ENCODE assay signal across 20 mouse cellular contexts in the genomic region with DNA sequence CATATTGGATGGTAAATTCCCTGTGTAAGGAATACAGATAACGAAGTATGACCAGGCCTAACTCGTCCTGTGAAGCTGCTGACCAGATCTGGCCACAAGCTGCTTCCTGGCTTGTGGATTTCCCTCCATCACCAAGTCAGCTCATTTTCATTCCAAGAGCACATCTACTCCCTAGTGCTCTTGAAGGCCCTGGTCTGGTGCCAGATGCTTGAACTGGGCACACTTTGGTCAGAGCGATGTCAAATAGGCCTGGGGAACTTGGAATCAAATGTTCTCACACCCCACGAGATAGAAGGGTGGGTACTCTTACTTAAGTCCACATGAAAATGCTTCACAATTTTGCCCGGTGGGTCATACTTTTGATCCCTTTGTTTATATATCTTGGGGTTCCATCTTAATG. TPM values are rescaled to one million over a fixed set of nuclear protein-coding genes. Genes with fewer than 3 reads are reported as not detected.
DNase-seq lines count a peak whose midpoint lies in the region; ATAC-seq and TF ChIP-seq lines count a peak whose summit lies in the region.
"Had no signal": no experiment of that assay in that cellular context is flagged by ENCODE, and none has a peak within 500 bp of the region (broad histone marks: within the 10 kb centered on the region; RNA-seq: fewer than 3 reads in every experiment).

No protein-coding gene starts in this region.

- TF ChIP-seq RAD21 in MEL (IDR thresholded peaks at IDR 0.05; ENCODE audit: low read depth, low read length), result no peak

- WGBS in lung, adult 2 months, result 71% methylated on average over 5 of the region's 5 CpGs

- no peak overlapping the region for H3K4me3 ChIP-seq in lung, adult 2 months (replicated peaks; ENCODE audit: extremely low read depth, low read depth, low read length)
- no peak overlapping the region for H3K4me3 ChIP-seq in MEL (ENCODE audit: control insufficient read depth in 1 of 2, insufficient read depth in 1 of 2, low read depth in 2 of 2, low read length in 2 of 2)
- H3K4me3 ChIP-seq: embryonic facial prominence, embryonic 10.5 days; embryonic facial prominence, embryonic 12.5 days; forebrain, embryonic 13.5 days; forebrain, embryonic 15.5 days had no signal

- TF ChIP-seq CTCF in lung, adult 2 months (IDR thresholded peaks at IDR 0.05; ENCODE audit: insufficient read depth, low read length), result no peak
- TF ChIP-seq CTCF in MEL (IDR thresholded peaks at IDR 0.05 in 2 of 3, conservative IDR thresholded peaks at IDR 0.05 in 1 of 3; ENCODE audit: control insufficient read depth in 1 of 3, insufficient read depth in 1 of 3, low read depth in 2 of 3, low read length in 3 of 3, poor library complexity in 1 of 3, severe bottlenecking in 1 of 3), result no peak

- TF ChIP-seq POLR2A in lung, adult 2 months (IDR thresholded peaks at IDR 0.05; ENCODE audit: borderline replicate concordance, extremely low read depth, low read depth, low read length), result no peak
- TF ChIP-seq POLR2A in MEL (IDR thresholded peaks at IDR 0.05; ENCODE audit: control insufficient read depth in 1 of 2, insufficient read depth in 1 of 2, low read depth in 1 of 2, low read length in 2 of 2, poor library complexity in 1 of 2), result no peak

- no peak overlapping the region for H3K9ac ChIP-seq in MEL (ENCODE audit: control insufficient read depth, low read depth, low read length, poor library complexity, severe bottlenecking)
- H3K9ac ChIP-seq: embryonic facial prominence, embryonic 12.5 days; forebrain, embryonic 13.5 days; forebrain, embryonic 15.5 days had no signal

- H3K9me3 ChIP-seq in MEL (replicated peaks; ENCODE audit: insufficient read depth, low read length), result no peaks in the 10 kb centered on the region
- H3K9me3 ChIP-seq: embryonic facial prominence, embryonic 10.5 days; embryonic facial prominence, embryonic 12.5 days; forebrain, embryonic 13.5 days; forebrain, embryonic 15.5 days had no signal

- H3K27ac ChIP-seq in MEL (ENCODE audit: control insufficient read depth, low read depth, low read length), result no peak overlapping the region
- H3K27ac ChIP-seq: embryonic facial prominence, embryonic 10.5 days; embryonic facial prominence, embryonic 12.5 days; forebrain, embryonic 13.5 days; forebrain, embryonic 15.5 days had no signal

- no peaks in the 10 kb centered on the region for H3K27me3 ChIP-seq in MEL (ENCODE audit: control insufficient read depth in 1 of 2, insufficient read depth in 2 of 2, low read length in 2 of 2)
- H3K27me3 ChIP-seq: embryonic facial prominence, embryonic 12.5 days; forebrain, embryonic 13.5 days; forebrain, embryonic 15.5 days; Patski had no signal

- peaks cover 0 to under 1% of the 10 kb centered on the region in 2 experiments; a peak in 3 of 4 replicates for H3K36me3 ChIP-seq in MEL (ENCODE audit: control insufficient read depth in 1 of 2, insufficient read depth in 2 of 2, low read length in 2 of 2)
- H3K36me3 ChIP-seq: embryonic facial prominence, embryonic 10.5 days; embryonic facial prominence, embryonic 12.5 days; forebrain, embryonic 15.5 days had no signal

- peak; percentile 15 for DNase-seq in lung, adult 2 months
- DNase-seq in lung, postnatal 10 days, result no peak
- peak; percentile 0 for DNase-seq in MEL (ENCODE audit: low read depth, low spot score)
- DNase-seq in lung, postnatal 25 days (ENCODE audit: low spot score), result peak; percentile 46
- DNase-seq in kidney, adult 9 months, result no peak
- DNase-seq: adrenal gland, adult 8-10 months; adrenal gland, postnatal 14 days; adrenal gland, postnatal 36 days; cerebellum, adult 11-12 months; cerebellum, adult 2 months; cerebellum, adult 9-10 months; cerebellum, postnatal 10 days; cerebellum, postnatal 25 days had no signal

- H3K4me1 ChIP-seq in lung, adult 2 months (ENCODE audit: control insufficient read depth, insufficient read depth, low read length), result no peaks in the 10 kb centered on the region
- H3K4me1 ChIP-seq in MEL (ENCODE audit: control insufficient read depth in 1 of 2, insufficient read depth in 2 of 2, low read length in 2 of 2), result no peaks in the 10 kb centered on the region
- H3K4me1 ChIP-seq: embryonic facial prominence, embryonic 10.5 days; embryonic facial prominence, embryonic 12.5 days; forebrain, embryonic 13.5 days had no signal

- TF ChIP-seq EP300 in MEL (IDR thresholded peaks at IDR 0.05; ENCODE audit: low read depth in 1 of 2, low read length in 2 of 2), result no peak

- H3K79me2 ChIP-seq in MEL (ENCODE audit: control insufficient read depth, insufficient read depth, low read length, poor library complexity), result no peaks in the 10 kb centered on the region

- ATAC-seq in frontal cortex, adult (ENCODE audit: low TSS enrichment), result no peak
- ATAC-seq: activated CD4-positive, CD25-positive, alpha-beta regulatory T cell, adult 4 months; forebrain, embryonic 13.5 days; forebrain, embryonic 15.5 days; Patski had no signal

TF ChIP-seq in MEL, 35 proteins besides CTCF, POLR2A, EP300 and RAD21:
- TF ChIP-seq HCFC1 (IDR thresholded peaks at IDR 0.05; ENCODE audit: low read depth, low read length) (no peak), TBP (IDR thresholded peaks at IDR 0.05; ENCODE audit: low read depth, low read length) (no peak), MAX (IDR thresholded peaks at IDR 0.05; ENCODE audit: low read length) (no peak), RCOR1 (IDR thresholded peaks at IDR 0.05; ENCODE audit: low read depth, low read length) (no peak), ZMIZ1 (IDR thresholded peaks at IDR 0.05; ENCODE audit: low read depth, low read length) (no peak), UBTF (IDR thresholded peaks at IDR 0.05; ENCODE audit: borderline replicate concordance, insufficient read depth, low read depth, low read length) (no peak), POLR2AphosphoS5 (IDR thresholded peaks at IDR 0.05; ENCODE audit: borderline replicate concordance, low read depth, low read length) (no peak), MYB (IDR thresholded peaks at IDR 0.05; ENCODE audit: low read depth, low read length) (no peak), MXI1 (IDR thresholded peaks at IDR 0.05; ENCODE audit: low read depth, low read length) (no peak), MEF2A (IDR thresholded peaks at IDR 0.05; ENCODE audit: extremely low read depth, insufficient replicate concordance, low read depth, low read length, poor library complexity, severe bottlenecking) (no peak), ZNF384 (IDR thresholded peaks at IDR 0.05; ENCODE audit: low read depth, low read length) (no peak), MYC (IDR thresholded peaks at IDR 0.05; ENCODE audit: low read depth, low read length) (no peak), CHD1 (IDR thresholded peaks at IDR 0.05; ENCODE audit: low read depth, low read length) (no peak)

RNA-seq across cellular contexts. Expression of a gene that starts 48.6 kb away (rescaled TPM):
- 15.9 and 16.8 TPM in 2 replicates for polyA plus RNA-seq in lung, adult 2 months (2012; rRNA removed)
- total RNA-seq in MEL (2012; rRNA removed), result 3.4 and 4.0 TPM in 2 replicates
- polyA plus RNA-seq in MEL (2012; ENCODE audit: insufficient read depth in 1 of 2, insufficient read length in 2 of 2, low read depth in 1 of 2, low replicate concordance in 2 of 2, missing spikeins in 1 of 2), result 10 to 100 TPM in 1 of 2 experiments, not detected in 1; 15.3 TPM

Comparison
In these comparisons a context has a peak if more than half of its experiments do, and no peak if none do; other contexts are left out.
1. DNase-seq: peak in lung, adult 2 months (single experiment), MEL (single experiment) and lung, postnatal 25 days (single experiment); none in lung, postnatal 10 days (single experiment) and kidney, adult 9 months (single experiment).